Mouse (Mus musculus) left cerebral cortex, adult 2 months (tissue): ENCODE results near the gene Trim66. TPM values are rescaled to one million over a fixed set of nuclear protein-coding genes. Genes with fewer than 3 reads are reported as not detected.

Source experiments
- DNase-seq, 2 experiments: peaks; one replicate each; pipeline ENCODE4 v3.0.0; 2021 to 2022; ENCODE audit warnings: low spot score in 2 of 2, mixed read lengths in 1 of 2; ENCODE audit errors: extremely low spot score in 1 of 2
- H3K27ac ChIP-seq: fragments of 200-600 bp; 2 replicates; pipeline ENCODE4 v1.8.1; 2022
- H3K4me3 ChIP-seq: fragments of 200-600 bp; 2 replicates; pipeline ENCODE4 v1.8.1; 2022
- CTCF ChIP-seq: fragments of 200-600 bp; IDR thresholded peaks from 2 replicates; pipeline ENCODE4 v1.8.1; 2022; ENCODE audit warnings: antibody characterized with exemption, mild to moderate bottlenecking, moderate library complexity
- intact Hi-C: fragments of 180-260 bp; cut with DNase I; formaldehyde crosslinking; loops from one replicate; pipeline ENCODE4 v1.15.1; 2025
- total RNA-seq, 2 experiments: library from RNA; stranded (reverse); gene quantifications; 2 replicates each; pipeline ENCODE4 v1.2.3; 2021

Gene Trim66
- total RNA-seq, 2 experiments from 2014 or later = 20.9 to 21.3 TPM

GRCm38 (mm10) chr7:109518838-109519696 lies 11.1 kb upstream of the Trim66 start, which contains the start of gene Rpl27a:
Gene Rpl27a (plus strand): TSS chr7:109519147.
- intact Hi-C loops = loop anchor here (1.0 to 2.0 kb wide), 3 partner anchors 26 to 98 kb away; no protein-coding TSS in a partner anchor
- no peak; the same call in 1 of the 2 replicates for TF ChIP-seq CTCF
- peak within 1 kb of the TSS; percentile 91 for H3K4me3 ChIP-seq

GRCm38 (mm10) chr7:109518036-109518681 lies 10.2 kb upstream of the Trim66 start:
- no peak for DNase-seq
- intact Hi-C loops = loop anchor here (1.0 to 2.0 kb wide), 3 partner anchors 25 to 99 kb away; no protein-coding TSS in a partner anchor
- TF ChIP-seq CTCF = no peak
- peak overlapping the region; percentile 91 for H3K4me3 ChIP-seq
- peak overlapping the region; percentile 99 for H3K27ac ChIP-seq

More at GRCm38 (mm10) chr7:109518838-109519696, 11.1 kb upstream of the Trim66 start, which contains the start of gene Rpl27a:
- peak within 1 kb of the TSS; percentile 99 for H3K27ac ChIP-seq
- peak; percentile 99 for DNase-seq

- TF ChIP-seq CTCF = no peak
- intact Hi-C loops = no loop called here
- DNase-seq = no peak
- Histone ChIP-seq H3K27ac (no peak overlapping the region), H3K4me3 (no peak overlapping the region)
These were observed 8.6 kb upstream of the Trim66 start for GRCm38 (mm10) chr7:109516500-109516899.

GRCm38 (mm10) chr7:109511838-109512237 lies 3.9 kb upstream of the Trim66 start:
- no peak overlapping the region for H3K27ac ChIP-seq
- no peak for DNase-seq
- intact Hi-C loops = no loop called here
- no peak for TF ChIP-seq CTCF
- H3K4me3 ChIP-seq = no peak overlapping the region

GRCm38 (mm10) chr7:109510799-109511198 lies 2.9 kb upstream of the Trim66 start:
- intact Hi-C loops = no loop called here
- Histone ChIP-seq H3K27ac (no peak overlapping the region), H3K4me3 (no peak overlapping the region)
- DNase-seq = no peak
- no peak for TF ChIP-seq CTCF

- H3K4me3 ChIP-seq = no peak overlapping the region
- no peak overlapping the region for H3K27ac ChIP-seq
- DNase-seq = no peak
- TF ChIP-seq CTCF = no peak
- intact Hi-C loops = no loop called here
These were observed 362 bp downstream of the Trim66 start for GRCm38 (mm10) chr7:109507572-109507971.

GRCm38 (mm10) chr7:109507119-109507518 lies 815 bp downstream of the Trim66 start:
- H3K4me3 ChIP-seq = no peak overlapping the region
- DNase-seq = no peak
- H3K27ac ChIP-seq = no peak overlapping the region
- intact Hi-C loops = no loop called here
- no peak for TF ChIP-seq CTCF

GRCm38 (mm10) chr7:109497507-109497906 lies 10.4 kb downstream of the Trim66 start:
- intact Hi-C loops = no loop called here

GRCm38 (mm10) chr7:109493319-109494316 lies 14.3 kb downstream of the Trim66 start:
- H3K4me3 ChIP-seq = peak overlapping the region; percentile 50
- TF ChIP-seq CTCF = no peak; the same call in 1 of the 2 replicates
- peak; percentile 43 to 60 for DNase-seq
- intact Hi-C loops = loop anchor here (1.0 kb wide), 1 partner anchor 25 kb away; no protein-coding TSS in a partner anchor
- peak overlapping the region; percentile 79 for H3K27ac ChIP-seq

More at GRCm38 (mm10) chr7:109497507-109497906, 10.4 kb downstream of the Trim66 start:
- no peak for TF ChIP-seq CTCF
- no peak for DNase-seq
- Histone ChIP-seq H3K4me3 (no peak overlapping the region), H3K27ac (no peak overlapping the region)

- no peak for TF ChIP-seq CTCF
- DNase-seq = peak in 1 of 2 experiments; percentile 36
- Histone ChIP-seq H3K4me3 (peak overlapping the region; percentile 50), H3K27ac (peak overlapping the region; percentile 79)
- intact Hi-C loops = loop anchor here (1.0 kb wide), 1 partner anchor 26 kb away; no protein-coding TSS in a partner anchor
These were observed 15.2 kb downstream of the Trim66 start for GRCm38 (mm10) chr7:109492616-109493318.
